Mouse (Mus musculus): ENCODE results near the gene Ifne.
"Not testable (repeated sequence)": the region's sequence is repeated elsewhere in the genome, so short reads cannot be mapped to it uniquely, and the experiment has no call there.

The Ifne gene

DNA sequence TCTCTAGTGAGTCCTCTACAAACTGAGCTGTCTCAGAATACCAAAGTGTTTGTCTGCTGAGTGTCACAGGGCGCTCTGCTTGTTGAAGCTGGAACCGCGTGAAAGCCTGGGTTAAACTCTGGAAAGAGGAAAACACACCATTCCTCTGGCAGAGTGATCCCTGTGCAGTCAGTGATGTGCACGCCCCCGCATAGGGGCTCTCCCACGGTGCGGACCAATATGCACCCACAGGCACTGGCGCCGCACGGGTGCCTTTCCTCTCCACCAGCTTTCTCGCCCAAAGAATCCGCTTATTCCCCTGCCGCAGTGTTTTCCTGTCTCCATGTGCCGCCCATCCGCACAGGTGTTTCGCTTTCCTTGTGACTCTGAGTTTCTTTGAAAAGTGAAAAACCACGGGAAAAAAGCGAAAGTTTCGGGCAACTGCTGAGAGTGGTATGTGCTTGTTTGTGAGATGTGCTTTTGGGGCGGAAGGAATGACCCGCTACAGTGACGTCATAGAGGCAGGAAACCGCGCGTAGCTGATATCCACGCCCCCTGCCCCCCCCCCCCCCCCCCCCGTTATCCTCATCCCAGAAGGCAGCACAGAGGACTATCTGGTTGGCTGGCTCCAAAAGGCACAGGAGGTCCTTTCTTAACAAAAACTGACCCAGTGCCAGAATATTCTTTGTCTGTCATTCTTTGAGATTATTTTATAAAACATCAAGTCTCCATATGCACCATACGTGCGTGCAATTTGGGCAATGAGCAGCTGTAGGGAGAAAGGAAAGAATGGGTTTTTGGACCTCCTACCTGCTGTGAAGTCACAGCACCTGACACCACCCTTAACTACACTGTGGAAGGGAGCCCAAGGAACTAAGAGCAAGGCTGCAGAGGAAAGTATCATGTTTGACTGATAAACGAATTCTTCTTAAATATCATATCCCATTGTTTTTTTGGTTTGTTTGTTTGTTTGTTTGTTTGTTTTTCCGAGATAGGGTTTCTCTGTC, 11.8 kb downstream of the Ifne start:
- peak; percentile 88 for DNase-seq (ENCODE audit: low read depth, low spot score)

DNA sequence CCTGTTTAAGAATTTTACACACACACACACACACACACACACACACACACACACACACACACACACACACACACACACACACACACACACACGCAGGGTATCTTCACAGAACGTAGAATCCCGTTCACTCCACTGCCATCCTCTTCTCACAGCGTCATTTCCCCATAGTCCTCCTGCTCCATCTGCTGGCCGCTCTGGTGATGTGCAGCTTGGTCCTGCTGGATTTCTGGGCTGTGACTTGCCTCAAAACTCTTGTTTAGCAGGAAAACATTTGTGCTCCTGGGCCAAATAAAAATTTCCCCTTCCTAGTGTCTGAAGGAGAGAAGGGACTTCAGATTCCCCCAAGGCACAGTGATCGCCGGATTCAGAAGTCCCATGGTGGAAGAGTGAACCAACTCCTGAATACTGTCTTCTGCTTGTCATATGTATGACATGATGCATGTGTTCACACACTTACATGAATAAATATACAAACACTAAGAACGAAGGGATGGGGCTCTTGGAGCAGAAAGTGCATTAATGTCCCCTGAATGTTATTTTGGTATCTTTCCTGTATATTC, 12.6 kb downstream of the Ifne start:
- DNase-seq (ENCODE audit: low read depth, low spot score): peak; percentile 92

DNA sequence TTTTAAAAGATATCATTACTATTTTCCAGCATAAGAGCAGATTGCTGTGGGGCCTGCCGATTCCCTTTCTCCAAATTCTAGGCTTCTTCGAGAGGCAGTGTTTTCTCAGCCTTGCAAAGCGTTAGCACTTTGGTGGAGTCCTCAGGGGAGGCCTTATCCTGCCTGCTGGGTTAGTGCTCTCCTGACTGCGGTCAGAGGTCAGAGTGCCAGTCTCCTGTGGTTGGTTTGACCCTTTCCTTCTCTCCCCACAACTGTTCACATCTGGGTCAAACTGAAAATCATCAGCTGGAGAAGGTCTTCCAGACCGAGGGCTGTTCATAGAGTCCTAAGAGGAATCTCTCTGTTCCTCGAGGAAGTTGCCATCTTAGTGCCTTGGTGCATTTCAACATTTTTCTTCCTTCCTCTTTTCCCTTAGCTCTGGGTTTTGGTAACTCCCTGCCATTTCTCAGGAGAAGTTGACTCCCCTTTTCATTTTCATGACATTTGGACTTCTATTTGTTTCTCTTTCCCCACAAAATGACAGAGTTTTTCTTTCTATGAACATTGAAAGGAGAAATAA, 14.9 kb downstream of the Ifne start:
- no peak for DNase-seq (ENCODE audit: low read depth, low spot score)

DNA sequence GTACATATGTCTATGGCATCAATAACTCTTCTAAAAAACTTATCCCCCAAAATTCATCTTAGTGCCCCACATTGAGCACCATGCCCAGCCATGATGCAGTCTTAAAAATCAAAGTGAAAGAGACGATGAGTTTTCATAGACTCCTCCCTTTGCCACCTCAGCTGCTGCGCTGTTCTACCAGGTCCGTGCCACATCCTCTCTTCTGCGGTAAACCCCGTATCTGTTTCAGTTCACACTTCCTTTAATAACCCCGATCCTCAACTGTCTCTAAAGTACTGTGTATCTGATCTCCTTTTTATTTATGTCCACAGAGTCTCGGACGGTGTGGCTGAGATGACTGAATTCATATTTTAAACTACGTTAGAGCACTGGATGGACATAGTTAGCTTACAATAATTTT, 15.4 kb downstream of the Ifne start:
- peak; percentile 90 for DNase-seq (ENCODE audit: low read depth, low spot score)

DNA sequence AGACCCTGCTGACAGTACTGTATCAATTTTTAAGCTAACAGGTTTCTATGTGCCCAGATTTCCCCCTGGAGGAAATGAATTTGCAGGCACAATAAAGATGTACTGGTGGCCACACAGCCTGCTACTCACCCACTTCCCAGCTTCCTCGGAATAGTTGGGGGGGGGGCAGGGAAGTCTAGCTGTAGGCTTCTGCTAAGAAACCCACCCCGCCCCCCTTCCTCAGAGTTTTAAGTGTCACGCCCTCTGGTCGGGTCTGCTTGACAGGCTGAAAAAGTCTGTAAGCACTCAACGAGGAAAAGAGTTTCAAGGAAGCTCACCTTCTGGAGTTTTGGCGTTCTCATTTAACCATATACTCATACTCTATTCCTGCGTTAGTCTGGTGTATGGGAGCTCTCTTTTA, 16.7 kb downstream of the Ifne start:
- no peak for DNase-seq (ENCODE audit: low read depth, low spot score)

DNA sequence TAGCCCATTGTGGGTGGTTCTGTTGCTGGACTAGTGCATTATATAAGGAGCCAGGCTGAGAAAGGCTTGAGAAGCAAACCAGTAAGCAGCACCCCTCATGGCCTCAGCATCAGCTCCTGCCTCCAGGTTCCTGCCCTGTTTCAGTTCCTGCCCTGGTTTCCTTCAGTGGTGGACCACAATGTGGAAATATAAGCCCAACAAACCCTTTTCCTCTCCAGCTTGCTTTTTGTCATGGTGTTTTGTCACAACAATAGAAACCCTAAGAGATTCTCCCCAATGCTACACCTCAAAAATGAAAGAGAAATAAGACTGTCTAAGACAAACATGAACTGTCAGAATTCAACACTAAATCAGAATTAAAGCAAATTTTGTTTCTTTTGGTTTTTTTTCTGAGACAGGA, 20.8 kb downstream of the Ifne start:
- no peak for DNase-seq (ENCODE audit: low read depth, low spot score)

DNA sequence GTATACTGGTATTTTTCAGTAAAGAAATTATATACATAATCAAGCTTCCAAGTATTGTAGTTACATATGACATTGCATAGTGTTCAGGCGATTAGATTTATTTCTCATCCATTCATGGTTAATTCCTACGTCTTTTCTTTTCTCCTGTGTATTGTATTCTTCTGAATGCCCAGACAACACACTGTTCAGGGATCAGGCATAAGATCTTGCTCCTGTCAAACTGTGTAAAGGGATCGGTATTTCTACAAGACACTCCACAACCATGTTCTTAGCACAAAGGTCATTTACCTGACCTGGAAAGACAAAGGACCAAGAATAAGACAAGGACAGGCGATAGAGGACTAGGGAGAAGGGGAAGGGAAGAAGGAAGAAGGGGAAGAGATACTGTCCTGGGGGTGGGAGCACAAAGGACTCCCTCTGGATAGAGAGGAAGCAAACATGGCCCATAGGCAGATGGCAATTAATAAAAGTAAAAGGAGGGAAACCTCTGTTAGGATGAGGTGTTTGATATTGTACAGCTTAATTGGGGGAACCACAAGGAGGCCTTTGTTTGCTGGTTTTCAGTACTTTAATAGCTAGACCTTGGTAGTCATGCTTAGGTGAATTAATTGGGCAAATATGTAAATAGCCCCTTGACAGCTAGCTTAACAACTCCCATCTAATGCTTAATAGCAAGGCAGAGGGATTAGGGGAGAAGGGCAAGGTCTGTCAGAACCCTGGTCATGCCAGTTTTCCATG, 28.8 kb downstream of the Ifne start:
- DNase-seq (ENCODE audit: low read depth, low spot score): no peak

DNA sequence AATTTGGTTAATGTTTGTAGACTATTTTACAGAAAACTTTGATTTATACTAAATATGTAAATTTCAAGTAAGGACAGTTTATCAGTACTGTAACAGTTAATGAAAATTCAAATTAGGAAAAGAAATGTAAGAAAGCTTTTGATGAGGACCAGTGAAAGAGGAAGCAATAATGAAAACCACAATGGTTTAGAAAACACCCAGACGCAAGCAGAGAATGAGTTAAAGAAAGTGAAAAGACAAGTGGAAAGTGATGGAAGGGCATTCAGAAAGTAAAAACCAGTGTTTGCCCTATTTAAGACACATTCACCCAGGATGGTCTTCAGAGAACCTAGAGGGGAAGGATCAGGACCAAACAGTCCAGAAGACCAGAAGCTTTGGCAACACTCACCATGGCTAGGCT, 30.3 kb downstream of the Ifne start, which contains the start of gene Ifna1:
Gene Ifna1, plus strand, starts transcription at position 390 of the 400 bp plus-strand sequence.
- DNase-seq (ENCODE audit: low read depth, low spot score): no peak

DNA sequence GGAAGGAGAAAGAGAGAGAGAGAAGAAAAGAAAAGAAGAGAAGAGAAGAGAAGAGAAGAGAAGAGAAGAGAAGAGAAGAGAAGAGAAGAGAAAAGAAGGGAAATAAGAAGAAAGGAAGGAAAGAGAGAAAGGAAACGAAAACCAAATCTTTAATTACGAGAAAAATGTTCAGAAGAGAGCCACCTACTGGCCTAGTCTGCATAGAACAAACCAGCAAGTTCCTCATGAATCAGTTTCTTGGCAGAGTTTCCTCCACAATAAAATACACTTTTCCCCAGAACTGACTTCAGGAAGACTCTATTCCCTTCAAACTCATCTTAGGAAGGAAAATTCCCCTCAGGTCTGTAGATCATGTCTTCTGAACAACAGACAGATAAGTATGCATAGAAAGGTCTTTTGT, 34.7 kb downstream of the Ifne start:
- peak; percentile 53 for DNase-seq (ENCODE audit: low read depth, low spot score)

DNA sequence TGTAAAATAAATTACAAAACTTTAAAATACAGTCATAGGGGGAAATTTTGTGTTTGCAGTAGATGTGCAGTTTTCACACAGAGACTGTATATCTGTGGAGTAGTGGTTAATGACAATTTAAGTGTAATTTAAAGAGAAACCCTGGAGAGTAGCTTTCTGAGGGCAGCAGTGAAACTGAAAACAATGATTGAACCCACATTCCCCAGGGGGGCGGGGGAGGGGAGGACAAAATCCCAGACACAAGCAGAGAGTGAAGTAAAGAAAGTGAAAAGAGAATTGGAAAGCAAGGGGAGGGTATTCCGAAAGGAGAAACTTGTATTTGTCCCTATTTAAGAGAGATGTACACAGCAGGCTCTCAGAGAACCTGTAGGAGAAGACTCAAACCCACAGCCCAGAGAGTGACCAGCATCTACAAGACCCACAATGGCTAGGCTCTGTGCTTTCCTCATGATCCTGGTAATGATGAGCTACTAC, 38.5 kb downstream of the Ifne start, which contains the start of gene Ifna4:
Gene Ifna4, plus strand, starts transcription at position 424 of the 474 bp plus-strand sequence.
- DNase-seq (ENCODE audit: low read depth, low spot score): no peak

DNA sequence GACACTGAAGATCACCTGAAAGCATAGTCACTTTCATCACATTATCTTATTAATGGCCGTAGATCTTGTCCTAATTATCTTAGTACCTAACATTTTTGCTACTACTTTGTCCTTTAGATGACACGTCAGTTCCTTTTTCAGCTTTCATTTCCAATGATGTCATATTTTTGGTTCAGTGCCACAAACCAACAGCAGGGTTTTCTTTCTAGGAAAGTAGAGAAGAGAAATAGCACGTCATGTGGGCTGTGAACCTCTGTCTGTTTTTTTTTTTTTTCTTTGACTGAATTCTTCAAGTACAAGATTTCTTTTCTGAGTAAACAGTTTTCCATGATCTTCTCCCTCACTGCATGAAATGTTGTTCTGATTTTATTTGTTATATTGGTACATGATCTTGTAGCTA, 39.9 kb downstream of the Ifne start:
- DNase-seq (ENCODE audit: low read depth, low spot score): no peak

DNA sequence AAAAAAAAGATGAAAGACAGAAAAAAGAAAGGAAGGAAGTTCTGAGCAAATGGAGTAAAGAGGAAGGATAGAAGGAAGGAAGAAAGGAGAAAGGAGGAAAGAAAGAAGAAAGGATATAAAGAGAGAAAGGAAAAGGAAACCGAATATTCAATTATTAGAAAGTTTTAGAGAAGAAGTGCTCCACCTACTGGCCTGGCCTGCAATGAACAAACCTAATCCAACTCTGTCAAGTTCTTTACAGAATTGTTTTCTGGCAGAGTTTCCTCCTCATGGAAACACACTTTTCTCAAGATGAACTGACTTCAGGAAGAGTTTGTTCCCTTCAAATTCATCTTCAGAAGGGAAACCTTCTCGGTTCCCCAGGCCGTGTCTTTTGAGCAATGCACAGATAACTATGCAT, 41.2 kb downstream of the Ifne start:
- peak; percentile 60 for DNase-seq (ENCODE audit: low read depth, low spot score)

DNA sequence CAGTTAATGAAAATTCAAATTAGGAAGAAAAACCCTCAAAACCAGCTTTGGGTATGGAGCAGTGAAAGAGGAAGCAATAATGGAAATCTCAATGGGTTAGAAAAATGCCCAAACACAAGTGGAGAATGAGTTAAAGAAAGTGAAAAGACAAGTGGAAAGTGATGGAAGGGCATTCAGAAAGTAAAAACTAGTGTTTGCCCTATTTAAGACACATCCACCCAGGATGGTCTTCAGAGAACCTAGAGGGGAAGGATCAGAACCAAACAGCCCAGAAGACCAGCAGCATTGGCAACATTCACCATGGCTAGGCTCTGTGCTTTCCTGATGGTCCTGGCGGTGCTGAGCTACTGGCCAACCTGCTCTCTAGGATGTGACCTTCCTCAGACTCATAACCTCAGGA, 44.8 kb downstream of the Ifne start, which contains the start of gene Ifna5:
Gene Ifna5, plus strand, starts transcription at position 301 of the 400 bp plus-strand sequence.
- DNase-seq (ENCODE audit: low read depth, low spot score): not testable (repeated sequence)

DNA sequence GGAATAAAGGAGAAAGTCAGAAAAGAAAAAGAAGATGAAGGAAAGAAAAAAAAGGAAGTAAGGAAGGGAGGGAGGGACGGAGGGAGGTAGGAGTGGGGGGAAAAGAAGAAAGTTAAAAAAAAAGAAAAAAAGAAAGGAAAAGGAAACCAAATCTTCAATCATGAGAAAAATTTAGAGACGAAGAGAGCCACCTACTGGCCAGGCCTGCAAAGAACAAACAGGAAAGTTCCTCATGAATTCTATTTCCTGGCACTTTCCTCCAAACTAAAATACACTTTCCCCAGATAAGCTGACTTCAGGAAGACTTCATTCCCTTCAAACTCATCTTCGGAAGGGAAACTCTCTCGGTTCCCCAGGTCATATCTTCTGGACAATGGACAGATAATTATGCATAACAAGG, 49.5 kb downstream of the Ifne start:
- DNase-seq (ENCODE audit: low read depth, low spot score): peak; percentile 65
